Mouse (Mus musculus) gastrocnemius, postnatal 14 days (tissue): ENCODE data around the gene Gprin1. TPM values are rescaled to one million over a fixed set of nuclear protein-coding genes. Genes with fewer than 3 reads are reported as not detected.

Source experiments
- DNase-seq: peaks from one replicate; pipeline ENCODE4 v3.0.0; 2021; ENCODE audit warnings: mixed read lengths
- intact Hi-C: fragments of 180-260 bp; cut with DNase I; formaldehyde crosslinking; loops from one replicate; pipeline ENCODE4 v1.15.1; 2025; ENCODE audit warnings: low total_unique reads
- total RNA-seq, 2 experiments: library from RNA; stranded (reverse); gene quantifications; 2 replicates each; pipeline ENCODE4 v1.2.3; 2021

The Gprin1 gene
- total RNA-seq, 2 experiments from 2014 or later = 0.09 to 0.12 TPM

GRCm38 (mm10) chr13:54765281-54766191, 15.9 kb upstream of the Gprin1 start:
- intact Hi-C loops = no loop called here
- DNase-seq = no peak

- intact Hi-C loops = no loop called here
- no peak for DNase-seq
Observed at GRCm38 (mm10) chr13:54760906-54761305, 11.2 kb upstream of the Gprin1 start.

DNA sequence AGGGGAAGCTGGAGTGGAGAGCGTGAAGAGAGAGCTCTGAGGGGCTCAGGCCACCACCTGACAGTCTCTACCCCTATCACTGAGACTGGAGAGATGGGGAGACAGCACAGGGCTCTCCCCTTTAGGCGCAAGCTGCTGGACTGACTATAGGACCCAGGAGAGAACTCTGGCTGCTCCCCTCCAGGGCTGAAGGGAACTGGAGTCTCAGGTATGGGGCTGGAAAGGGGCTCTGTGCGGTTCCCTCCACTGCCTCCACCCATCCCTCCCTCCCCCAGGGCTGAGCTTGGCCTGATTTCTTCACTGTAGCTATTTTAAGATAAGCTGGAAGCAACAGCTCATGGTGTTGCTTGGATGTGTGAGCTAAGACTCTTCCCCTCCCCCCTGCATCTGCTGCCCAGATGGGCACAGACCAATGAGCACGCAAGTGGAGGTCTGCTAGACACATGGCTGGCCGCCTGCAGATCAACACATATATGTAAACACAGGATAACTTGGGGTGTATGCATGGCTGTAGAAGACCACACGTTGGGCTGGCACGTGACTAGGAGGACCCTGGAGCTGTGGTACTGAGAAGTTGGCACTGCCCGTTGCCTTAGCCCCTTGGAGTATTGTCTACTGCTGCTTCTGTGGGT, 10.6 kb upstream of the Gprin1 start:
- DNase-seq = no peak
- intact Hi-C loops = no loop called here

DNA sequence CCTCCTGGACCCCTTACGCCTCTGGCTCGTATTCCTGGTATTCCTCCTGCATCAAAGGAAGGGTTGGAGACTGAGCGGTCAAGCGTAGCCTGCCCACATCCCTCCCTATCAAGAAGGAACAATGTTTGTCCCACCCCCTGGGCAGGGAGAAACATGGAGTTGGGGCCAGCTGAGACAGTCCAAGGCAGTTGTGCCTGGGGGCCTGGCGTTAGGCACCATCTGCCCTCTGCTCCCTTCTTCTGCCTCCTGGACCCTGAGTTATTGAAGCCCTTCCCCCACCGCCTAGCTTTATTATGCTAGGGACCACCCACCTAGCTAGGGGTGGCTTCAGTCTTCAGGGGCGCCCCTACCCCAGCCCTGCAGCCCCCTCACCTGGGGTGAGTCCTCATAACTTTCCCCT, 9.8 kb upstream of the Gprin1 start:
- DNase-seq = no peak
- intact Hi-C loops = no loop called here

GRCm38 (mm10) chr13:54758756-54759470, 9.2 kb upstream of the Gprin1 start:
- intact Hi-C loops = no loop called here
- DNase-seq = no peak

DNA sequence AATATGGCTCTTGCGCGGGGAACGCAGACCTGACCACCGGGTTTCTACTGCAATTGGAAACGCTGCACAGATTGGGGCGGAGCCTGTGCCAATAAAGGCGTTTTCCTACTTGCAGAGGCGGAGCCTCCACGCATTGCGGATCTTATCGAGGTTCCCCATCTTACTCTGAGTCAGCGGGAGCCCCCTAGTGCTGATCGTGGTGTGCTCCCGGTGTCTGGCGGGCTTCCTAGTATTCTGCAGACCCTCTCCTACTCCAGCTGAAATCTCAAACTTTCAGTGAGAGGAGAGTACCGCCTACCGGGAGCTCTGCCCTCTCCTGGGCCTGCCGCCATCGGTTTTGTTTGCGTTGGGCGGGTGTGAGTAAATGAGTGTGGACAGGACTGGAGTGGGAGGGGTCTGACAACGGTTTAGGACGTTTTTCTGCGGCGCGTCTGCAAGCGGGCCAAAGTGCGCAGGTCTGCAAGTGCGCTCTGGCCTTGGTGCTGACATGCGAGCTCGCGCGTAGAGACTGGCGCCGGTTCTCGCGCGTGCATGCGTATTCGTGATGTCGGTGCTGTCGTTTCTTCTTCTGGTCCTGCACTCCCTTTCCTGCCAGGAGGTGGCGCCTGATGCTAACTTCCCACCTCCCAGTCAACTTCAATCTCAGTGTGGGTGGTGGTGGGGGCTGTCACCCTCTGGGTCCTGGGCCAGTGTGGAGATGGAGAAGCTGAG, 8.5 kb upstream of the Gprin1 start:
- DNase-seq = peak; percentile 81
- intact Hi-C loops = no loop called here

DNA sequence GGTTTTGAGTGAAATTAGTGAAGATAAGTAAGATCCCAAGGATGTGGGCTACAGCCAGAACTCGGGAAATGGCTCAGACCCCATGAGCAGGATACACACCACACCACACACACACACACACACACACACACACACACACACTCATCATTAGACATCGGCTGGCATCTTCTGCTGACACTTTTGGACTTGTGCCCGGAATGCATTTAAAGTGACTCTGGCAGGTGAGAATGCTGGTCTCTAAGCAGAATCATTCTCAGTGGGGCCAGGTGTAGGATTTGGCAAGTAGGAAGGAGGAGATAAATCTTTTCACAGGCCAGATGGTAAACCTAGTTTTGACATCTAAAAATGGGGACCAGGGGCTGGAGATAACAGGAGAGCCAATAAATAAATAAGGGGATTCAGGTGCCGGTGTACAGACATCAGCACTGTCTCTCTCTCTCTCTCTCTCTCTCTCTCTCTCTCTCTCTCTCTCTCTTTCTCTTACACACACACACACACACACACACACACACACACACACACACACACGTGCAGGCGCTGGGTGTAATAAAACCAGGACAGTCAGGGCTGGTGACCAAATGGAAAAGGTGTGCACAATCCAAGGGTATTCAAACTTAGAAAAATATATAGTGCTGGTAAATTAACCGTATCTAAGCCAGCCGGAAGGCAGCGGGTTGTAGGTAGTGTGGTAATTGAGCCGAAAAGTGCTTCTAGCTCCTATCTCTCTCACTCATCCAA, 7.6 kb upstream of the Gprin1 start:
- intact Hi-C loops = no loop called here
- no peak for DNase-seq

DNA sequence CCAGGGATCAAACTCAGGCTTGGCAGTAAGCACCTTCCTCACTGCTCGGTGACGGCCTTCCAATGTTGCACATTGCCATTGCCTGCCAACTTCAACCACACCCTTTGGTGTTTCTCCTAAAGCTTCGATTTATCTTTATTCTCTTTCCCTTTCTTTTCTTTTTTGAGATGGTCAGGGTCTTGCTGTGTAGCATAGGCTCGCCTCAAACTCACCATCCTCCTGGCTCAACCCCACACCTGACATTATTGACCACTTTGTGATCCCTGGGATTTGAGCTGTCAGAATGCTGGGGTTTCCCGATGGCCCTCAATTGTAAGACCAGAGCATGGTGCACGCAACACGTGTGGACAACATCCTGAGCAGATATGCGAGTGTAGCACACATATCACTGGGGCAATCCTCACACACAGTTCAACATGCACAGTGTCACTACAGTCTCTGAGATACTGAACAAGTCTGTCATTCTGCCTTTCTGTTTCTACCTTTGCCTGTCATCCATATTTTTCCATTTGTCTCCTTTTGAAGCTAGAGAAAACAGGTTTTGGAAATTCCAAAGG, 6.6 kb upstream of the Gprin1 start:
- DNase-seq = no peak
- intact Hi-C loops = no loop called here

DNA sequence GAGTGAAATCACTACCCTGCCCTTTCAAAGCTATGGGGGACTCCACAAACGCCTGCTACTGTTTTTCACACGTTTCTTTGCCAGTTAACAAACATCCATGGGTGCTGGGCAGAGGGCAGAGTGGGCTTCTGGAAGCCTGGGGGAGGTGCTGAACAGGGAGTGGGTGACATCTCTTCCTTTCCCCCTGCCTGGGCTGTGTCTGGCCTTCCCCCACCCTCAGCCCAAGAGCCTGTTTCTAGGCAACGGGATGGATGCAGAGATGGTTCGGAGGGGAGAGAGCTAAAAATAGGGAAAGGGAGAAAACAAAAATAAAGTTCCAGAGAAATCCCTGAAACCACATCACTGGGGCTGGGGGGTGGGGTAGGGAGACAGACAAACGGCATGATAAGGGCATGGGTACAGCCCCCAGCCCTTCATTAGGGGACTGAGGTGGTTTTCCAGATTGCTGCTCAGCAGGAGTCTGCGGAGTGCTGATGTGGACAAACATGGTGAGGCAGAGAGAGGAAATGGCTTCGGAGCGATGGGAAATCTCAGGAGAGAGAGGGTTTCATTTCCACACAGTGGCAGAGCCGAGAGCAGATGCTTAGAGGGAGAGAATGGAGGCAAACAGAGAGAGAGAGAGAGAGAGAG, 5.6 kb upstream of the Gprin1 start:
- intact Hi-C loops = no loop called here
- DNase-seq = no peak

- no peak for DNase-seq
- intact Hi-C loops = no loop called here
Observed at GRCm38 (mm10) chr13:54754169-54755080, 4.8 kb upstream of the Gprin1 start.

DNA sequence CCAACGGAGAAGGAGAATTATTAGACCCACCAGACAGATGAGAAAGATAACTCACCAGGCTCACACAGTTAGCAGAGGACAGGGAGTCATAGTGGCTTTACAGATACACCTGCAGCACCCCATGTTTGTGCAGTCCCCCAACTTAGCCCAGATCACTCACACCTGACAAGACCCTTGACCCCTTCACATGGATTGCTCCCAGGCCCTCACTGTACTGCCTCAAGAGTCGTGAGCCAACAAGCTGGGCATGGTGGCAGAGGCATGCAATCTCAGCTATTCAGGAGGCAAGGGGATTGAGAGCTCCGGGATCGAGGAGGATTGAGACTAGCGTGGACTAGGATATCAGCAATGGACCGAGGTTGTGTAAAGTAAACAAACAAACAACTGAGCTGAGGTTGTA, 4.1 kb upstream of the Gprin1 start:
- intact Hi-C loops = no loop called here
- no peak for DNase-seq

GRCm38 (mm10) chr13:54752656-54753055, 3.0 kb upstream of the Gprin1 start:
- intact Hi-C loops = no loop called here
- no peak for DNase-seq

DNA sequence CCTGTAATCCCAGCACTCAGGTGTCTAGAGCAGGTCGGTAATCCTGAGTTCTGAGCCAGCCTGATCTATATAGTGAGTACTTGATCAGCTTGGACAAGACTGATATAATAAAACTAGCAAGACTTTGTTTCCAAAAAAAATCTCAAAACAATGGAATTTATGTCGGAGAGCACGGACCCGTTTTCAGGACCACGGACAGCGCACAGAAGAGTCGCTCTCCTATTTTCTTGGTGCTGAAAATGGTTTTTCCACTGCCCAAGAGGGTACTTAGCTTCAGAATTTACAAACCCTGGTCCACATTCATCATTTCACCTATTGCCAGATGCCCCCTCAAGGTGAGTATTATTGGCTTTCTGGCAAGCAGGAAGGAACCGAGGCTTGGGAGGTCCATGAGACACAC, 1.0 kb upstream of the Gprin1 start:
- intact Hi-C loops = no loop called here
- DNase-seq = peak; percentile 15

GRCm38 (mm10) chr13:54749061-54749863, 412 bp downstream of the Gprin1 start:
- peak; percentile 39 for DNase-seq
- intact Hi-C loops = no loop called here

DNA sequence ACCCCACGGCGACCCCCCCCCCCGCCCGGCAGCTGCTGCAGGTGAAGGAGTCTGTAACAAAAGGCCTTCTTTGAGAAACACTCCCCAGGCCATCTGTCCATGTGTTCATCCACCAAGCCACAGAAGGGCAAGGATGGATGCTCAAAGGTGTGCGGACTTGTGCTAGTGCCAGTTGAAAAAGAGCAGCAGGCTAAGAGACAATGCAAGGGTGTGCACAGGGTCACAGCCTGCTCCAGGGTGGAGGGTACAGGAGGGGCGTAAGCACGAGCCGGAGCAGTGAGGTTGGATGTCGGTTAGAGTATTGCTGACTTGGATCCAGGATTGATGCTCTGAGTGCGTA, 983 bp downstream of the Gprin1 start:
- no peak for DNase-seq
- intact Hi-C loops = no loop called here

GRCm38 (mm10) chr13:54748190-54748589, 1.5 kb downstream of the Gprin1 start:
- no peak for DNase-seq
- intact Hi-C loops = no loop called here

DNA sequence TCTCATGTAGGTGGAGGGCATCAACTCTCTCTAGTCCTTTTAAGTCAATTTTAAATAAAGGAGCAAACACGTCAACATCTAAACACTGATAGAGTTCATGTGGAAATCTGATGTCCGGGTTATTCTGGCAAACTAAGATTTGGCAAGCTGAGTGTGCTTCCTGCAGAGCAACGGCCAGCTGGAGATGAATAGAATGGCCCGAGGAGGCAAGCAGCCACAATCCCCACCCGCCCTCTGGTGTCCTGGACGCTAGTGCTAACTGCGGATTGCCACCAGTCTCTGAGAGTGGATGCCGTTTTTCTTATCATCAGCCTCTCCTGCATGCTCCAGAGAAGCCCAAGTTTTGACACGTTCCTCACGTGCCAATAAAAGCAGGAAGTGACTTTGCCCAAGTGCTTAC, 2.8 kb downstream of the Gprin1 start:
- intact Hi-C loops = no loop called here
- DNase-seq = no peak
